Mouse (Mus musculus) G1E (cell line): Measurements from ENCODE around the gene Cd9. TPM values are rescaled to one million over a fixed set of nuclear protein-coding genes. Genes with fewer than 3 reads are reported as not detected.

ENCODE experiments used
- ATAC-seq: 2 replicates; pipeline ENCODE4 v1.8.0; 2016; ENCODE audit warnings: mild to moderate bottlenecking; ENCODE audit not compliant: insufficient number of reproducible peaks, poor library complexity, low FRiP score, severe bottlenecking; ENCODE audit errors: extremely low read depth
- DNase-seq: peaks from one replicate; pipeline ENCODE4 v3.0.0; 2012; ENCODE audit warnings: low spot score
- H3K27me3 ChIP-seq: 2 replicates; pipeline ENCODE4 v1.6.1; 2012; ENCODE audit warnings: mild to moderate bottlenecking, low read length, inconsistent platforms; ENCODE audit not compliant: insufficient read depth
- H3K36me3 ChIP-seq: replicated peaks from 2 replicates; pipeline ENCODE3; 2012; ENCODE audit warnings: mild to moderate bottlenecking, inconsistent platforms
- H3K4me1 ChIP-seq: 2 replicates; pipeline ENCODE4 v1.6.1; 2012; ENCODE audit warnings: low read depth, low read length, inconsistent platforms, mixed read lengths; ENCODE audit not compliant: insufficient read depth
- H3K4me3 ChIP-seq: 2 replicates; pipeline ENCODE4 v1.5.1; 2012; ENCODE audit warnings: low read depth, mild to moderate bottlenecking, inconsistent platforms, low read length, moderate library complexity, mixed read lengths
- H3K9me3 ChIP-seq: replicated peaks from 2 replicates; pipeline ENCODE4 v1.6.1; 2012; ENCODE audit warnings: inconsistent platforms
- CTCF ChIP-seq: IDR thresholded peaks from 2 replicates; pipeline ENCODE4 v1.5.1; 2012; ENCODE audit warnings: low read depth, low read length, inconsistent platforms, mixed read lengths
- GATA1 ChIP-seq: IDR thresholded peaks from 2 replicates; pipeline ENCODE4 v1.6.1; 2012; ENCODE audit warnings: borderline replicate concordance, low read length, inconsistent platforms, mixed read lengths
- GATA2 ChIP-seq: IDR thresholded peaks from 2 replicates; pipeline ENCODE4 v1.6.1; 2012; ENCODE audit warnings: low read depth, low read length, inconsistent platforms, borderline replicate concordance
- POLR2AphosphoS5 ChIP-seq: IDR thresholded peaks from 2 replicates; pipeline ENCODE4 v1.6.1; 2012; ENCODE audit warnings: low read depth, low read length, inconsistent platforms; ENCODE audit not compliant: insufficient replicate concordance
- TAL1 ChIP-seq: conservative IDR thresholded peaks from 2 replicates; pipeline ENCODE4 v1.6.1; 2012; ENCODE audit warnings: low read depth, low read length, inconsistent platforms, mixed read lengths
- polyA plus RNA-seq: library from polyadenylated mRNA; stranded (reverse); fragments of >175 nt; gene quantifications from 2 replicates; pipeline ENCODE4 v1.2.3, GENCODE M21; 2012
- total RNA-seq, 2 experiments: library from RNA; stranded (forward) in 1 of 2; stranded (reverse) in 1 of 2; fragments of 200-1000 nt in 1 of 2; fragments of >200 nt in 1 of 2; fragmentation: Nextera tagmentation in 1 of 2; gene quantifications; 2 replicates each; pipeline ENCODE4 v1.2.3; 2014 to 2017

The Cd9 gene
- total and polyA plus RNA-seq, 3 experiments = not detected

GRCm38 (mm10) chr6:125534990-125535389, 40.4 kb upstream of the Cd9 start:
- DNase-seq = no peak
- H3K9me3 ChIP-seq = peaks cover 75% of the 10 kb centered on the region
- no peak overlapping the region for H3K4me3 ChIP-seq
- H3K27me3 ChIP-seq = no peaks in the 10 kb centered on the region
- ATAC-seq = no peak
- no peak for TF ChIP-seq CTCF
- no peaks in the 10 kb centered on the region for H3K36me3 ChIP-seq
- no peaks in the 10 kb centered on the region for H3K4me1 ChIP-seq

- peaks cover 77% of the 10 kb centered on the region for H3K9me3 ChIP-seq
- H3K4me1 ChIP-seq = no peaks in the 10 kb centered on the region
- H3K4me3 ChIP-seq = no peak overlapping the region
- no peak for TF ChIP-seq CTCF
- TF ChIP-seq GATA2 = no peak
- no peak for TF ChIP-seq TAL1
- TF ChIP-seq GATA1 = no peak
- no peak for TF ChIP-seq POLR2AphosphoS5
- H3K27me3 ChIP-seq = no peaks in the 10 kb centered on the region
- ATAC-seq (no peak), DNase-seq (no peak)
- no peaks in the 10 kb centered on the region for H3K36me3 ChIP-seq
Measured at GRCm38 (mm10) chr6:125533104-125533650, 38.6 kb upstream of the Cd9 start.

GRCm38 (mm10) chr6:125529479-125529878, 34.9 kb upstream of the Cd9 start:
- no peak for ATAC-seq
- no peak for TF ChIP-seq GATA1
- no peak for TF ChIP-seq GATA2
- no peak for TF ChIP-seq TAL1
- TF ChIP-seq CTCF = no peak
- no peak for TF ChIP-seq POLR2AphosphoS5

GRCm38 (mm10) chr6:125528614-125529200, 34.1 kb upstream of the Cd9 start:
- Histone ChIP-seq H3K9me3 (peaks cover 76% of the 10 kb centered on the region), H3K4me1 (no peaks in the 10 kb centered on the region), H3K36me3 (no peaks in the 10 kb centered on the region), H3K4me3 (no peak overlapping the region), H3K27me3 (no peaks in the 10 kb centered on the region)
- DNase-seq (no peak), ATAC-seq (no peak)
- TF ChIP-seq CTCF (no peak), GATA1 (no peak), GATA2 (no peak), TAL1 (no peak), POLR2AphosphoS5 (no peak)

More at GRCm38 (mm10) chr6:125529479-125529878, 34.9 kb upstream of the Cd9 start:
- DNase-seq = no peak
- Histone ChIP-seq H3K36me3 (no peaks in the 10 kb centered on the region), H3K9me3 (peaks cover 75% of the 10 kb centered on the region), H3K4me1 (no peaks in the 10 kb centered on the region), H3K27me3 (no peaks in the 10 kb centered on the region), H3K4me3 (no peak overlapping the region)

GRCm38 (mm10) chr6:125526066-125526465, 31.5 kb upstream of the Cd9 start:
- no peak overlapping the region for H3K4me3 ChIP-seq
- ATAC-seq (no peak), DNase-seq (no peak)
- no peaks in the 10 kb centered on the region for H3K27me3 ChIP-seq
- TF ChIP-seq GATA1 = no peak
- TF ChIP-seq GATA2 = no peak
- no peak for TF ChIP-seq POLR2AphosphoS5
- TF ChIP-seq CTCF = no peak
- TF ChIP-seq TAL1 = no peak
- no peaks in the 10 kb centered on the region for H3K4me1 ChIP-seq
- H3K9me3 ChIP-seq = peaks cover 67% of the 10 kb centered on the region
- no peaks in the 10 kb centered on the region for H3K36me3 ChIP-seq

- DNase-seq (no peak), ATAC-seq (no peak)
- Histone ChIP-seq H3K4me3 (peak overlapping the region; percentile 34; the same call in 1 of the 2 replicates), H3K9me3 (peaks cover 63% of the 10 kb centered on the region), H3K36me3 (no peaks in the 10 kb centered on the region), H3K27me3 (no peaks in the 10 kb centered on the region), H3K4me1 (no peaks in the 10 kb centered on the region)
- TF ChIP-seq TAL1 (no peak), POLR2AphosphoS5 (no peak)
Measured at GRCm38 (mm10) chr6:125524027-125524426, 29.4 kb upstream of the Cd9 start.
